Mouse (Mus musculus) midbrain, embryonic 15.5 days (tissue): ENCODE measurements around the gene Ptprg. TPM values are rescaled to one million over a fixed set of nuclear protein-coding genes. Genes with fewer than 3 reads are reported as not detected.

Source experiments
- ATAC-seq: fragments of 200-750 bp; cut with Nextera tagmentation; replicated peaks from 2 replicates; pipeline ENCODE4 v1.8.0; 2017; ENCODE audit warnings: moderate TSS enrichment
- H3K27ac ChIP-seq: fragments of 300-500 bp; sonication (generic); 2 replicates; pipeline ENCODE4 v1.5.1; 2015; ENCODE audit warnings: mild to moderate bottlenecking, inconsistent platforms
- H3K27me3 ChIP-seq: fragments of 300-500 bp; sonication (generic); replicated peaks from 2 replicates; pipeline ENCODE4 v1.6.1; 2015; ENCODE audit warnings: inconsistent platforms
- H3K36me3 ChIP-seq: fragments of 300-500 bp; sonication (generic); replicated peaks from 2 replicates; pipeline ENCODE4 v1.6.1; 2015; ENCODE audit warnings: inconsistent platforms
- H3K4me1 ChIP-seq: fragments of 300-500 bp; sonication (generic); 2 replicates; pipeline ENCODE4 v1.6.1; 2015; ENCODE audit warnings: inconsistent platforms
- H3K4me2 ChIP-seq: fragments of 300-500 bp; sonication (generic); 2 replicates; pipeline ENCODE4 v1.6.1; 2015; ENCODE audit warnings: inconsistent platforms, mild to moderate bottlenecking, moderate library complexity
- H3K4me3 ChIP-seq: fragments of 300-500 bp; sonication (generic); 2 replicates; pipeline ENCODE4 v1.5.1; 2015; ENCODE audit warnings: mild to moderate bottlenecking, inconsistent platforms
- H3K9ac ChIP-seq: fragments of 300-500 bp; sonication (generic); 2 replicates; pipeline ENCODE4 v1.6.1; 2015; ENCODE audit warnings: mild to moderate bottlenecking, inconsistent platforms
- H3K9me3 ChIP-seq: fragments of 300-500 bp; sonication (generic); 2 replicates; pipeline ENCODE4 v1.6.1; 2016; ENCODE audit warnings: inconsistent platforms
- WGBS: fragments of 180-500 bp; shearing (Covaris S2); methylation state at CpG from one replicate; pipeline ENCODE4 v1.1.7; 2015; ENCODE audit warnings: mixed read lengths; 5-methylcytosine and 5-hydroxymethylcytosine counted together
- polyA plus RNA-seq: library from polyadenylated mRNA; unstranded; fragments of >200 nt; fragmentation: Nextera tagmentation; extraction: Ambion mirVana; gene quantifications from 2 replicates; pipeline ENCODE4 v1.2.1, GENCODE M21; 2015

Gene Ptprg
- polyA plus RNA-seq, 1 experiment from 2014 or later = 43.3 TPM

GRCm38 (mm10) chr14:12185040-12185439 is 631.7 kb downstream of the Ptprg start:
- Histone ChIP-seq H3K4me3 (no peak overlapping the region), H3K9ac (no peak overlapping the region), H3K27ac (peak overlapping the region; percentile 7; the same call in 1 of the 2 replicates), H3K9me3 (no peaks in the 10 kb centered on the region), H3K27me3 (no peaks in the 10 kb centered on the region), H3K36me3 (no peaks in the 10 kb centered on the region), H3K4me1 (peaks cover 29% of the 10 kb centered on the region), H3K4me2 (no peak overlapping the region)
- 42% methylated on average over 4 of the region's 4 CpGs for WGBS
- ATAC-seq = 0 out of 2 replicates have a peak, but pooled peaks have one; percentile 26

GRCm38 (mm10) chr14:12188352-12188751 is 635.0 kb downstream of the Ptprg start:
- no peak overlapping the region for H3K27ac ChIP-seq
- 45% methylated on average over 4 of the region's 4 CpGs for WGBS

GRCm38 (mm10) chr14:12189266-12189665 is 635.9 kb downstream of the Ptprg start:
- peak; percentile 10; the same call in 1 of the 2 replicates for ATAC-seq
- Histone ChIP-seq H3K27me3 (no peaks in the 10 kb centered on the region), H3K4me1 (peaks cover 36% of the 10 kb centered on the region), H3K9me3 (no peaks in the 10 kb centered on the region), H3K9ac (no peak overlapping the region), H3K36me3 (no peaks in the 10 kb centered on the region), H3K27ac (peak overlapping the region; percentile 72; the same call in 1 of the 2 replicates), H3K4me2 (no peak overlapping the region), H3K4me3 (no peak overlapping the region)
- 51% methylated on average over 3 of the region's 3 CpGs for WGBS

More at GRCm38 (mm10) chr14:12188352-12188751, 635.0 kb downstream of the Ptprg start:
- Histone ChIP-seq H3K4me2 (no peak overlapping the region), H3K9ac (no peak overlapping the region), H3K4me1 (peaks cover 36% of the 10 kb centered on the region), H3K36me3 (no peaks in the 10 kb centered on the region), H3K27me3 (no peaks in the 10 kb centered on the region), H3K9me3 (no peaks in the 10 kb centered on the region), H3K4me3 (no peak overlapping the region)
- ATAC-seq = no peak

- Histone ChIP-seq H3K4me2 (peak overlapping the region; percentile 31), H3K9me3 (no peaks in the 10 kb centered on the region), H3K36me3 (no peaks in the 10 kb centered on the region), H3K27ac (peak overlapping the region; percentile 72), H3K9ac (no peak overlapping the region), H3K4me1 (peaks cover 31% of the 10 kb centered on the region), H3K4me3 (no peak overlapping the region), H3K27me3 (no peaks in the 10 kb centered on the region)
- ATAC-seq = peak; percentile 87
- 13% methylated on average over 12 of the region's 12 CpGs for WGBS
Observed at GRCm38 (mm10) chr14:12189717-12190600, 636.6 kb downstream of the Ptprg start.

GRCm38 (mm10) chr14:12191076-12191475 is 637.7 kb downstream of the Ptprg start:
- no peaks in the 10 kb centered on the region for H3K27me3 ChIP-seq
- 80% methylated on average over 6 of the region's 6 CpGs for WGBS
- no peaks in the 10 kb centered on the region for H3K36me3 ChIP-seq
- H3K4me2 ChIP-seq = peak overlapping the region; percentile 2; the same call in 1 of the 2 replicates
- H3K9me3 ChIP-seq = no peaks in the 10 kb centered on the region
- peaks cover 30% of the 10 kb centered on the region for H3K4me1 ChIP-seq
- ATAC-seq = no peak
- H3K4me3 ChIP-seq = no peak overlapping the region
- no peak overlapping the region for H3K27ac ChIP-seq
- no peak overlapping the region for H3K9ac ChIP-seq

GRCm38 (mm10) chr14:12198735-12199134 is 645.4 kb downstream of the Ptprg start:
- ATAC-seq = no peak
- Histone ChIP-seq H3K4me2 (no peak overlapping the region), H3K9ac (no peak overlapping the region), H3K4me1 (peaks cover 25% of the 10 kb centered on the region), H3K36me3 (no peaks in the 10 kb centered on the region), H3K27me3 (no peaks in the 10 kb centered on the region), H3K27ac (no peak overlapping the region), H3K4me3 (no peak overlapping the region), H3K9me3 (no peaks in the 10 kb centered on the region)
- 68% methylated on average over 7 of the region's 7 CpGs for WGBS

- H3K4me3 ChIP-seq = no peak overlapping the region
- H3K4me2 ChIP-seq = no peak overlapping the region
- no peaks in the 10 kb centered on the region for H3K9me3 ChIP-seq
- H3K9ac ChIP-seq = no peak overlapping the region
- no peaks in the 10 kb centered on the region for H3K27me3 ChIP-seq
- ATAC-seq = peak; percentile 48; the same call in 1 of the 2 replicates
- no peaks in the 10 kb centered on the region for H3K36me3 ChIP-seq
- WGBS = 53% methylated on average over 13 of the region's 13 CpGs
- H3K4me1 ChIP-seq = peaks cover 28% of the 10 kb centered on the region
- H3K27ac ChIP-seq = peak overlapping the region; percentile 40; the same call in 1 of the 2 replicates
Observed at GRCm38 (mm10) chr14:12199956-12200950, 646.9 kb downstream of the Ptprg start.

GRCm38 (mm10) chr14:12202214-12202613 is 648.9 kb downstream of the Ptprg start:
- no peaks in the 10 kb centered on the region for H3K36me3 ChIP-seq
- no peaks in the 10 kb centered on the region for H3K9me3 ChIP-seq
- ATAC-seq = no peak
- no peak overlapping the region for H3K4me2 ChIP-seq
- H3K4me3 ChIP-seq = no peak overlapping the region
- H3K27me3 ChIP-seq = no peaks in the 10 kb centered on the region
- H3K27ac ChIP-seq = no peak overlapping the region
- H3K4me1 ChIP-seq = peaks cover 28% of the 10 kb centered on the region
- WGBS = 65% methylated on average over 10 of the region's 10 CpGs
- no peak overlapping the region for H3K9ac ChIP-seq

GRCm38 (mm10) chr14:12203081-12203480 is 649.7 kb downstream of the Ptprg start:
- peaks cover 28% of the 10 kb centered on the region for H3K4me1 ChIP-seq
- 62% methylated on average over 7 of the region's 7 CpGs for WGBS
- H3K27ac ChIP-seq = no peak overlapping the region
- H3K9me3 ChIP-seq = no peaks in the 10 kb centered on the region
- no peaks in the 10 kb centered on the region for H3K36me3 ChIP-seq
- no peak for ATAC-seq
- H3K9ac ChIP-seq = no peak overlapping the region
- no peaks in the 10 kb centered on the region for H3K27me3 ChIP-seq
- no peak overlapping the region for H3K4me3 ChIP-seq
- H3K4me2 ChIP-seq = no peak overlapping the region

- no peak for ATAC-seq
- H3K4me2 ChIP-seq = no peak overlapping the region
- no peak overlapping the region for H3K9ac ChIP-seq
- no peak overlapping the region for H3K4me3 ChIP-seq
- WGBS = 48% methylated on average over 2 of the region's 2 CpGs
- peaks cover 16% of the 10 kb centered on the region for H3K4me1 ChIP-seq
- H3K27ac ChIP-seq = no peak overlapping the region
- H3K27me3 ChIP-seq = no peaks in the 10 kb centered on the region
- no peaks in the 10 kb centered on the region for H3K36me3 ChIP-seq
- no peaks in the 10 kb centered on the region for H3K9me3 ChIP-seq
Observed at GRCm38 (mm10) chr14:12206138-12206537, 652.8 kb downstream of the Ptprg start.

- 92% methylated on average over 2 of the region's 2 CpGs for whole genome bisulfite sequencing
- H3K36me3 ChIP-seq = no peaks in the 10 kb centered on the region; the same call in 1 of the 2 replicates
- no peak overlapping the region for H3K4me3 ChIP-seq
- no peaks in the 10 kb centered on the region for H3K27me3 ChIP-seq
- H3K4me1 ChIP-seq = 0 out of 2 replicates have a peak, but pooled peaks cover 3% of the 10 kb centered on the region
- H3K9ac ChIP-seq = no peak overlapping the region
- no peak for ATAC-seq
- no peak overlapping the region for H3K4me2 ChIP-seq
- H3K9me3 ChIP-seq = no peaks in the 10 kb centered on the region
- H3K27ac ChIP-seq = no peak overlapping the region
Observed at GRCm38 (mm10) chr14:12208554-12208953, 655.2 kb downstream of the Ptprg start.
